Mouse (Mus musculus): ENCODE data around the gene Cdadc1. TPM values are rescaled to one million over a fixed set of nuclear protein-coding genes. Genes with fewer than 3 reads are reported as not detected.
"Not testable (repeated sequence)": the region's sequence is repeated elsewhere in the genome, so short reads cannot be mapped to it uniquely, and the experiment has no call there.

Cdadc1 gene
- polyA plus RNA-seq, 1 experiment from 2014 or later, result 17.7 TPM

DNA sequence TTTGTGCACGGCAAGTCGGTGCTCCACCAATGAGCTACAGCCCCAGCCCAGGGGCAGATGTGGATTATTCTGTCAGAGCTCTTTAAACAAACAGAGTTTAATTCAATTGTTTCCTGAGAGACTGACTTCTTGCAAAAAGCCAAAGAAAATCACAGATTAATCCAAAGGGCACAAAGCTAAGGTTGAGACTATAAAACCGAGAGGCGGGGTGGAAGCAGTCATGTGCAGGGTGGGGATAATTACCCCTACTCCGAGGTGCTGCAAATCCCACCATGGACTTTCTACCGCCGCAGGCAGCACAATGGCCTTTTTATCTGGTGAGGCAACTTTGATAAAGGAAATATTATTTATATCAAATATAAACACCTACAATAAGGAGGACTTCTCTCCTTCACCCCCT, 19.0 kb upstream of the Cdadc1 start:
- no peaks in the 10 kb centered on the region for H3K9me3 ChIP-seq (ENCODE audit: low read length)
- no peaks in the 10 kb centered on the region for H3K27me3 ChIP-seq (ENCODE audit: insufficient read depth, low read length)
- H3K27ac ChIP-seq (ENCODE audit: low read depth), result no peak overlapping the region
- H3K9ac ChIP-seq (replicated peaks), result no peak overlapping the region
- no peak for TF ChIP-seq CTCF (IDR thresholded peaks at IDR 0.05; ENCODE audit: low read depth)
- TF ChIP-seq EP300 (IDR thresholded peaks at IDR 0.05; ENCODE audit: low read depth), result no peak
- DNase-seq (no peak), ATAC-seq (no peak)
- H3K4me2 ChIP-seq (ENCODE audit: low read depth, low read length), result no peak overlapping the region
- no peaks in the 10 kb centered on the region for H3K4me1 ChIP-seq (ENCODE audit: insufficient read depth)
- no peak overlapping the region for H3K4me3 ChIP-seq (ENCODE audit: low read depth, low read length)
- 83% methylated on average over 7 of the region's 7 CpGs for WGBS (ENCODE audit: insufficient replicate concordance)
- no peaks in the 10 kb centered on the region for H3K36me3 ChIP-seq (replicated peaks; ENCODE audit: insufficient read depth, low read length)

DNA sequence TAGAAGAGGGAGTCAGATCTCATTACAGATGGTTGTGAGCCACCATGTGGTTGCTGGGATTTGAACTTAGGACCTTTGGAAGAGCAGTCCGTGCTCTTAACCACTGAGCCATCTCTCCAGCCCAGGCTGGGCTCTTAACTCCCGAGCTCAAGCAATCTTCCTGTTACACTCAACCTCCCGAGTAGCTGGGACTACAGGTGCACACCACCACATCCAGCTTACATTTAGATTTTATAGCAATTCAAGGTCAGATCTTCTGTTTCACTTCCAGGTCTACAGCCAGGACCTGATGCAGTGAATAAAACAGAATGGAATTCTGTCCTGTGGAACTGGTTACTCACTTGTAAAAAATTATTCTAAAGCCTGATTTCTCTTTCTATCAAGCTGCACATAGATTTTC, 16.4 kb upstream of the Cdadc1 start:
- not testable (repeated sequence) for H3K27ac ChIP-seq (ENCODE audit: low read depth); ATAC-seq; H3K27me3 ChIP-seq (ENCODE audit: insufficient read depth, low read length); DNase-seq; H3K9ac ChIP-seq (replicated peaks); H3K4me3 ChIP-seq (ENCODE audit: low read depth, low read length); H3K9me3 ChIP-seq (ENCODE audit: low read length); H3K4me2 ChIP-seq (ENCODE audit: low read depth, low read length); H3K4me1 ChIP-seq (ENCODE audit: insufficient read depth); H3K36me3 ChIP-seq (replicated peaks; ENCODE audit: insufficient read depth, low read length)
- 61% methylated on average over 3 of the region's 3 CpGs for WGBS (ENCODE audit: insufficient replicate concordance)

DNA sequence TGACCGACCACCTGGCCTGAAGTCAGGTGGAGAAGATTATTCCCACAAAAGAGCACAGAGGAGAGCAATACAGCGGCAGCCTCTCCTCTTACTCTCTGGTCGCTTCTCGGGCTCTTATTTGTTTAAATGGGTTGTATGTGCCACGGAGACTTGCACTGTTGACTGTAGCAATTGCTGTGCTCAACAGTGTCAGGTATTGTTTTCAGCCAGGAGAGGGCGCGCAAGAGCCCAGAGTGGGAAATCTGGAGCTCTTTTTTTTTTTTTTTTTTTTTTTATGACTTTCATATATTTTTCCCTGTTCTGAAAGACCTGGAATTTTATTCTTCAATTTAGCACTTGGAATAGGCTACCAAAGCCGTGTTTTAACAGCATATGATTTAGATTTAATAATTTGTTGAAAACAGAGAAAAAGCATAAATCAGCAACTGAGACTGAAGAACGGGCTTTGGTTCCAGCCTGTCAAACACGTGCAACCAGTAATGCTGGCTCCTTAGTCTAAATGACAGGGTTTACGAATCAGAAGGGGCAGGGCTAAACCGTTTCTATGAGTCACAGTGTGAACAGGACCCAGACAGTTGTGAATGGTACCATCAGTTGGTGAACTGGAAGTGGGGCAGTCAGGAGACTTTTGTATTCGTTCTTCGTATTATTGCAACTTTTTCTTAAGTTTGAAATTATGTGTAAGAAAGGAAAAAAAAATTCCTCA, 15.3 kb upstream of the Cdadc1 start:
- TF ChIP-seq EP300 (IDR thresholded peaks at IDR 0.05; ENCODE audit: low read depth) (no peak), CTCF (IDR thresholded peaks at IDR 0.05; ENCODE audit: low read depth) (peak; percentile 68)
- 51% methylated on average over 14 of the region's 14 CpGs for WGBS (ENCODE audit: insufficient replicate concordance)

DNA sequence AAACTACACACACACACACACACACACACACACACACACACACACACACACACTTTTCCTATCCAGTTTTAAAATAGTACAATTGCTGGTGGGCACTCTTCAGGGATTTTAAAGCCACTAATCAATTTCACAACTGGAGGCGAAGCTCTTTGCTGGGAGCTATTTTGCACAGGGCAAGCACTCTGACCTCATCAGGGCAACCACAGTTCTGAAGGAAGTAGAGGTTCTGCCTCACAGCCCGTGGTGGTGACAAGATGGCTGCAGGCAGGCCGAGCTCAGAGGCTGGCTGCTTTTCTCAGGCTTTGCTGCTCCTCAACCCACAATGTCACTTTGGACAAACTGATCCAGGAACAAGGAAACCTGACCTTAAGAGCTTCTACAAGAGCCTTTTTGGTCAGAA, 9.3 kb upstream of the Cdadc1 start:
- H3K27me3 ChIP-seq (ENCODE audit: insufficient read depth, low read length), result no peaks in the 10 kb centered on the region
- H3K36me3 ChIP-seq (replicated peaks; ENCODE audit: insufficient read depth, low read length), result no peaks in the 10 kb centered on the region
- H3K4me2 ChIP-seq (ENCODE audit: low read depth, low read length), result no peak overlapping the region
- ATAC-seq (no peak), DNase-seq (no peak)
- no peak overlapping the region for H3K27ac ChIP-seq (ENCODE audit: low read depth)
- TF ChIP-seq CTCF (IDR thresholded peaks at IDR 0.05; ENCODE audit: low read depth), result no peak
- no peak for TF ChIP-seq EP300 (IDR thresholded peaks at IDR 0.05; ENCODE audit: low read depth)
- H3K4me1 ChIP-seq (ENCODE audit: insufficient read depth), result no peaks in the 10 kb centered on the region
- no peak overlapping the region for H3K9ac ChIP-seq (replicated peaks)
- H3K4me3 ChIP-seq (ENCODE audit: low read depth, low read length), result no peak overlapping the region
- 31% methylated on average over 3 of the region's 3 CpGs for WGBS (ENCODE audit: insufficient replicate concordance)
- H3K9me3 ChIP-seq (ENCODE audit: low read length), result no peaks in the 10 kb centered on the region

More for the DNA sequence above, 15.3 kb upstream of the Cdadc1 start:
- no peak overlapping the region for H3K4me2 ChIP-seq (ENCODE audit: low read depth, low read length)
- ATAC-seq, result no peak
- H3K9me3 ChIP-seq (ENCODE audit: low read length), result no peaks in the 10 kb centered on the region
- no peak overlapping the region for H3K9ac ChIP-seq (replicated peaks)
- no peak overlapping the region for H3K4me3 ChIP-seq (ENCODE audit: low read depth, low read length)
- H3K4me1 ChIP-seq (ENCODE audit: insufficient read depth), result no peaks in the 10 kb centered on the region
- peak; percentile 63 for DNase-seq
- H3K36me3 ChIP-seq (replicated peaks; ENCODE audit: insufficient read depth, low read length), result no peaks in the 10 kb centered on the region
- H3K27me3 ChIP-seq (ENCODE audit: insufficient read depth, low read length), result no peaks in the 10 kb centered on the region
- H3K27ac ChIP-seq (ENCODE audit: low read depth), result no peak overlapping the region

DNA sequence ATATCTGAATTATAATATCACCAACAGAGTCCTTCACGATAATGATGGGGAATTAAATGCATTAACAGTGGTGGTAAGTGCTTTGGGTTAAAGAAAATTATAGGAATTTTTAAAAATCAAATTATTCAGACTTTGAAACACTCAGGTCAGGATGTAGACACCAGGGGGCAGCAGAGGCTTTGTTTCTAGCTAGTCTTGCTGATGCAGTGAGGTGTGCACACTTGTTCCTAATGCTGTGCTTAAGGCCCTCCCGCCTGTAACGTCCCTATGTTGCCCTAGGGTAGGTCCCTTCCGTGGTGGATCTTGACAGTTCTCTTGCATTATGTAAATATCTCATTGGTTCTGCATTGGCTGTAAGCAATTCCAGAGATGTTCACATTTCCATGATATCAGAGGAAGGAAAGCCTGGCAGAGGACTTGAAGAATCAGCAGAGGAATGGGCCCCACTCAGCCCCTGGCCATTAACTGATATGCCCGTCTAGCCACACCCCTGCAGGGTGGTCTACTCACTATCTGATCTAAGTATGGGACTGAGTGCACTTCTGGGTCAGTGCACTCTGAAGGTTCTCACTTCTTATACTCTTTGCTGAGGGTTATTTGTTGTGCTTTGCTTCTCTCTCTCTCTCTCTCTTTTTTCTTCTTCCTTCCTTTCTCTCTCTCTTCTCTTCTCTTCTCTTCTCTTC, 8.1 kb upstream of the Cdadc1 start:
- ATAC-seq (no peak; the same call in 1 of the 2 replicates), DNase-seq (peak; percentile 79)
- Histone ChIP-seq H3K27ac (ENCODE audit: low read depth) (no peak overlapping the region), H3K36me3 (replicated peaks; ENCODE audit: insufficient read depth, low read length) (no peaks in the 10 kb centered on the region), H3K9me3 (ENCODE audit: low read length) (no peaks in the 10 kb centered on the region), H3K9ac (replicated peaks) (no peak overlapping the region), H3K4me2 (ENCODE audit: low read depth, low read length) (no peak overlapping the region), H3K4me1 (ENCODE audit: insufficient read depth) (no peaks in the 10 kb centered on the region), H3K4me3 (ENCODE audit: low read depth, low read length) (no peak overlapping the region), H3K27me3 (ENCODE audit: insufficient read depth, low read length) (no peaks in the 10 kb centered on the region)
- no peak for TF ChIP-seq EP300 (IDR thresholded peaks at IDR 0.05; ENCODE audit: low read depth)
- peak; percentile 71 for TF ChIP-seq CTCF (IDR thresholded peaks at IDR 0.05; ENCODE audit: low read depth)
- WGBS (ENCODE audit: insufficient replicate concordance), result 10% methylated on average over 5 of the region's 5 CpGs

DNA sequence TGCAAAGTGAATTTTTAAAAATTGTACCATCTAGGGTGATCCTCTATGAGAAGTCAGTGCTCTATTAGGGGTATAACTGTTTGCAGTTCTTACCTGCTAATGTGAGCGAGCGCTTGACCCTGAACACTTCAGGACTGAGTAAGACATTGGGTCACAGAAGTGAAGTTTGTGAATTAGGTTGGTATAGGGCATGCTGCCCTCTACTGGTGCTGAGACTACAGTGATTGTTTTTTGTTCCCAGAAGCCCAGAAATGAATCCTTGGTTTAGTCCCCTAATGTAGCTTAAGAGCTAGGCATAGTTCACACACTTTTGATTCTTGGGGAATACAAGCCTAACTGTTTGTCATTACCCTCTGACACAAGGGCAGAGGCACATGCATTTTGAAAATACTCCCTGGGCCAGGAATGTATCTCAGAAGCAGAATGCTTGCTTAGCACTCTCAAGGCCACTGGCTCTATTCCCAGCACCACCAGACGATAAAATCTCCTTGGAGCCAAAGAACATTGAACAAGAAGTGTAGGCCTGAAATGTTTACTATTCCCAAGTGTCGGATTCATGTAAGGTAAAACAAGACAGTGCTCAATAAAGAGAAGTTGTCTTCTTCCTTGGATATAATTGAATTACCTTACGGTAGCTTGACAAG, 6.4 kb upstream of the Cdadc1 start:
- no peak for DNase-seq
- WGBS (ENCODE audit: insufficient replicate concordance), result 69% methylated on average over 5 of the region's 5 CpGs
- TF ChIP-seq EP300 (IDR thresholded peaks at IDR 0.05; ENCODE audit: low read depth), result no peak
- peak; percentile 67 for TF ChIP-seq CTCF (IDR thresholded peaks at IDR 0.05; ENCODE audit: low read depth)

More for the DNA sequence above, 6.4 kb upstream of the Cdadc1 start:
- no peaks in the 10 kb centered on the region for H3K36me3 ChIP-seq (replicated peaks; ENCODE audit: insufficient read depth, low read length)
- H3K27ac ChIP-seq (ENCODE audit: low read depth), result no peak overlapping the region
- ATAC-seq, result no peak
- H3K4me2 ChIP-seq (ENCODE audit: low read depth, low read length), result no peak overlapping the region
- H3K27me3 ChIP-seq (ENCODE audit: insufficient read depth, low read length), result no peaks in the 10 kb centered on the region
- H3K9ac ChIP-seq (replicated peaks), result no peak overlapping the region
- H3K4me1 ChIP-seq (ENCODE audit: insufficient read depth), result no peaks in the 10 kb centered on the region
- no peak overlapping the region for H3K4me3 ChIP-seq (ENCODE audit: low read depth, low read length)
- H3K9me3 ChIP-seq (ENCODE audit: low read length), result no peaks in the 10 kb centered on the region

Measured in liver, postnatal 0 days (tissue).